Mouse (Mus musculus) heart, adult 8-10 months (tissue): ENCODE results near the gene Cfd. TPM values are rescaled to one million over a fixed set of nuclear protein-coding genes. Genes with fewer than 3 reads are reported as not detected.

Experiments used
- DNase-seq: peaks from one replicate; pipeline ENCODE4 v3.0.0; 2022; ENCODE audit warnings: low spot score
- total RNA-seq, 4 experiments: library from RNA; stranded (reverse); gene quantifications; 2 replicates each; pipeline ENCODE4 v1.2.4; 2022

Gene Cfd
- total RNA-seq, 4 experiments from 2014 or later: 12.7 to 46.8 (median 17.8) TPM

DNA sequence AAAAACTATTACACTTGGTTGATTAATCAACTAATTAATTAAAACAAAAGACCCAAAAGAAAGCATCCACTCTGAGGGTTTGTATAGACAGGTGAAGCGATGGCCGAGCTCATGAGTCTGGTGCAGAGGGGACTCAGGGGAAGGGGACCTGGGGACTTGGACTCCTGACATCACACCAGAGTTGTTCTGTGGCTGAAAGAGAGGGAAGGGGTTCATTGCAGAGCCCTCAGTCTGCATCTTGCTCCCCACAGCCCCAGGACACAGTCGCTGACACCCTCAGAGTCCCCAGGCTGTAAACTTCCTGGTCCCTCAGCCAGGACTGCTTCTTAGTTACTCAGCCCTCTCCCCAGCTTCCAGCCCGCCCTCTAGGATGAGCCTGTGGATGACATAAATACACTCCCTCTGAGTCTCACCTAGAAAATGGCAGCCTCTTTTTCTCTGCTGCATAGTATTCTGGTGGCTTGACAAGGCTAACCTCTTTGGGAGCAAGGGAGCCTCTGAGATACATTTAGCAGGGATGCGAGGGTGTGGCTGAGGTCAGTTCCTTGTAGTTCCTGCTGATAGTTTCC lies 27.0 kb downstream of the Cfd start:
- no peak for DNase-seq

DNA sequence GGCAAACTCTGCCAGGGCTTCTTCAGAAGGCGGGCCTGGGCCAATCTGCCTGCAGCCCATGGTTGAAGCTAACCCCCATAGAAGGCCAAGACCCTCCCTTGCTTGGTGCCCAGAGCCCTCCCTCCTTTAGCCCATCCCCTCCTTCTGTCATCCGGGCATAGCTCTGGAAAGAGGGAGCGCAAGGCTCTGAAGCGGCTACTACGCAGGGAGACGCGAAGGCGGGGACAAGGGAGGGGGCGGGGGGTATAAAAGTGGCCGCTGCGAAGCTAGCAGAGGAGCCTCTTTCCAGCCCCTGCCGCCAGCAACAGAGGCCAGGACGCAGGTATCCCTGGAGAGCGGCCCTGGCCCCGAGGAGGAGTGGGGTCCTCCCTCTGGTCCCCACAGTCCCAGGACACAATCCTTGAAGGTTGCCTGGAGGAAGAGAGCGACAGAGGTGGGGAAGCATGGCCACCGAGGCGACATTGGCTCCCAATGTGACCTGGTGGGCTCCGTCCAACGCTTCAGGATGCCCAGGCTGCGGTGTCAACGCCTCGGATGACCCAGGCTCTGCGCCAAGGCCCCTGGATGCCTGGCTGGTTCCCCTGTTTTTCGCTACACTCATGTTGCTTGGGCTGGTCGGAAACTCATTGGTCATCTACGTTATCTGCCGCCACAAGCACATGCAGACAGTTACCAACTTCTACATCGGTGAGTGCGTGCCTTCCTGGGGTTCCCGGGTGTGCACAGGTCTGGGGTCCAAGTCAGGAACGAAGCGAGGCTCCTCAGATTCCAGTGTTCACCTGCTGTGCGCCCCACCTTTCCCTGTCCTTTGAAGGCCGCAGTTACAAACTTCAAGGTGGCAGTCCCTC lies 27.8 kb downstream of the Cfd start:
- DNase-seq: no peak

DNA sequence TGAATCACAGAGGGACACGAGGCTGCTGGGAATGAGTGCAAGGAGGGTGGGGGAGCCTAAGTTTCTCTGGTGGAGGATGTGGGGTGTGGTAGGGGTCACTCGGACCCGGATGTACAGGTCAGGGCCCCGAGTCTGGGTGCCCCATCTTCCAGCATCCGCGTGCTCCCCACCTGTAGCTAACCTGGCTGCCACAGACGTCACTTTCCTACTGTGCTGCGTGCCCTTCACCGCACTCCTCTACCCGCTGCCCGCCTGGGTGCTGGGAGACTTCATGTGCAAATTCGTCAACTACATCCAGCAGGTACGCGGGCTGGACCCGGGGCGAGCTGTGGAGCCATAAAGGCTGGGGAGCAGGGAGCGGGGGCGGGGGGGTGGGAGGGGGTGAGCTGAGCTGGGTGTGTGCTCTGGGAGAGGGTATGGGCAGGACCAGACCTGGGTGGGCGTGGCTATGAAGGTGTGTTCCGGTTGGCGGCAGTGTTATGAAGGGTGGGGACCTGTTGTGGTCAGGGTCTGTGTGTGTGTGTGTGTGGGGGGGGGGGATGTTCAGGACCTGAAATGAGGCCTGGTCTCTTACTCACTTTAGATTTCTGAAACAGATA lies 28.7 kb downstream of the Cfd start:
- no peak for DNase-seq

DNA sequence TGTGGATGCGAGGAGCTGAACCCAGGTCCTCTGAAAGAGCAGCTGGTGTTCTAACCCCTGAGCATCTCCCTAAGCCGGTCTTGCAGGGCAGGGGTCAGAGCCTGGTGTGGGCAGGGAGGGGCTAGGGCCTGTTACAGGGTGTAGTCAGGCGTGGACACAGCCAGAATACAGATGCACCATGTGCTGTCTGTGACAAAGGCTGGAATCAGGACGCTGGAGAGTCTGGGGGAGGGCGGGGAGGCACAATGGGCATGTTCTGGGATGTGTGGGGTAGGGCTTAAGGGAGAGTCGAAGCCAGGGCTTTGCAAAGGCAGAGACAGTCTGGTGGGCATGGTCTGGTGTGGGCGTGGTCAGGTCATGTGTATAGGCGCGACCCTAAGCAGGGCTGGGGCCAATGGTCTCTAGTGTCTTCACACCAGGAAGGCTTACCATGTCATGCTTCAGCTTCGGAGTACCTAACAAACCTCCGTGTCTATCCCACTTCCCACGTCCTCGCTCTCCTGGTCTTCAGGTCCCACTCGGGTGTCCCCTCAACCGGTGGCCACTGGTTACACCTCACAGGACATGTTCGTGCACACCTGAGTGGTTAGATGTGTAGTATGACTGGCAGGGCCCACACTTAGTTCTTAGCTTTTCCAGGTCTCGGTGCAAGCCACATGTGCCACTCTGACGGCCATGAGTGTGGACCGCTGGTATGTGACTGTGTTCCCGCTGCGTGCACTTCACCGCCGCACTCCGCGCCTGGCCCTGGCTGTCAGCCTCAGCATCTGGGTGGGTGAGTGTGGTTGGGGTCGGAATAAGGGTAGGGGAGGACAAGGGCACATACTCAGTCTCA lies 29.6 kb downstream of the Cfd start:
- no peak for DNase-seq

DNA sequence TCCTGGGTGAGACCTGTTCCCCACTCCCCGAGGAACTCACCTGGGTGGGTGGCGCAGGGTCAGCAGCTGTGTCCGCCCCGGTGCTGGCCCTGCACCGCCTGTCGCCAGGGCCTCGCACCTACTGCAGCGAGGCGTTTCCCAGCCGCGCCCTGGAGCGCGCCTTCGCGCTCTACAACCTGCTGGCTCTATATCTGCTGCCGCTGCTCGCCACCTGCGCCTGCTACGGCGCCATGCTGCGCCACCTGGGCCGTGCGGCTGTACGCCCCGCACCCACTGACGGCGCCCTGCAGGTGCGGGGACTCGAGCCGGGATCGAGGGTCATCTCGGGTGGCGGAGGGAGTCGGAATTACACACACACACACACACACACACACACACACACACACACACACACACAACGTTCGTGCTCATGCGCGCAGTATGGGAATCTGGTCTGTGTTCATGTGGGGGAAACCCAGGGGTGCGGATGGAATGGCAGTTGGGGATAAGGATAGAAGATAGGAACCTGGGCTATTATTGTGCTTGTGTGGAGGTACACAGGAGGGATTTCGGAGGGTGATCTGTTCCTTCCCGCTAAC lies 30.4 kb downstream of the Cfd start, which contains the start of gene R3hdm4:
R3hdm4 (minus strand) TSS at position 251 of the 578 bp plus-strand sequence.
- no peak for DNase-seq

DNA sequence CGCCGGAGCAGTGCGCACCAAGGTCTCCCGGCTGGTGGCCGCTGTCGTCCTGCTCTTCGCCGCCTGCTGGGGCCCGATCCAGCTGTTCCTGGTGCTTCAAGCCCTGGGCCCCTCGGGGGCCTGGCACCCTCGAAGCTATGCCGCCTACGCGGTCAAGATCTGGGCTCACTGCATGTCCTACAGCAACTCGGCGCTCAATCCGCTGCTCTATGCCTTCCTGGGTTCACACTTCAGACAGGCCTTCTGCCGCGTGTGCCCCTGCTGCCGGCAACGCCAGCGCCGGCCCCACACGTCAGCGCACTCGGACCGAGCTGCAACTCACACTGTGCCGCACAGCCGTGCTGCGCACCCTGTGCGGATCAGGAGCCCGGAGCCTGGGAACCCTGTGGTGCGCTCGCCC lies 30.9 kb downstream of the Cfd start:
- DNase-seq: no peak

DNA sequence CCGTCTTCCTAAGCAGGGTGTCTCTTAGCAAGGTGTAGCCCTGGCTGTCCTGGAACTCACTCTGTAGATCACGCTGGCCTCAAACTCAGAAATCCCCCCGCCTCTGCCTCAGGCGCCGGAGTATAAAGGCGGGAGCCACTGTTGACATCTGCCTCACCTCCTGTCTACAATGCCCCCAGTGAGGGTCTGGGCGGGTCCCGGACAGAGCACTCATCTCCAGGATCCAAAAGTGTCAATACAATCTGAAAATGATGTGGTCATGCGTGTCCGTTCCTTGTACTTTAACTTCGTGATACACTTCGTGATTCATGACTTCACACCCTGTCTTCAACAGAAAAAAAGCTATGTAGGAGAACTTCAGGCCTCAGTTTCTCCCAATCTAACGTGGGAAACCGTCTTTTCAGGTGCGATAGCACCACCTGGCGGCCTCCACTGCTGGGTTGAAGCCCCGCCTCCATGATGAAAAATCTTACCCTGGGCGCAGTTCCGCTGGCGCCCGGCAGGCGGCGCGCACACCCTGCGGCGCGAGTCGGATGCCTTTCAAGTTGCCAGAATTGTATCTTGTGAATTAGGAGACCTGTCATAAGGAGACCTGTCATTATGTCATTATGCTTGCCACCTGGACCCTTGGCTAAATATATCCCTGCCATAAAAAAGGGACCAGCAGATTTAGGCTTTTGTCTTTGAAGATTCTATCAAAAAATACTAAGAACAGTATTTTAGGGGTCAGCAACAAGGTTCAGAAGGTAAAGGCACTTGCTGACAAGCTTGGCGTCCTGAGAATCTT lies 34.5 kb downstream of the Cfd start:
- DNase-seq: peak; percentile 96

DNA sequence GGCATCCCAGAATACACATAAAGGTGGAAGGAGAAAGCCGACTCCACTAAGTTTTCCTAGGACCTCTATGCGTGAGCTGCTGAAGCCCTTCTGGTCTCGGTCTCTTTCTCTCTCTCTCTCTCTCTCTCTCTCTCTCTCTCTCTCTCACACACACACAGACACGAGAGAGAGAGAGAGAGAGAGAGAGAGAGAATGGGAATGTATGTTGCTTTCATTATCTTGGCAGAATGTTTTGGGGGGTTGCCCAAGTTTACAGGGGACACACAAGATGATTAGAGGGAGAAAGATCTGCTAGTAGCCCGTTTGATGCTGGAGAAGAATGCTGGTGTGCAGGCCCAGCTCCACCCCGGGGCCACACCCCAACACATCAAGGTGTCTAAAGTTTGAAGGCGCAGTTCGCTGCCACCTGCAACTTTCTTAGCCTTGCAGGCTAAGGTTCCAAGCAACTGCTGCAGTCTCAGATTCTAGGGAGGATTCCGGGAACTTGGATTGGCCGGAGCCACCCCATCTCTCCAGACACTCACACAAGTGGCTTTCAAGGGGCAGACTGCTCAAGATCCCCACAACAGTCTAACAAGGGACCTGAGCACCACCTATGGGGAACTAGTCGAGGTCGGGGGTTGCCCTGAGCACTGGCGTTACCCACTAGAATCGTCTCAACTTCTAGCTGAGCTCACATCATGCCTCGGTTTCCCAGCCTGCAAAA lies 35.3 kb downstream of the Cfd start:
- DNase-seq: no peak

DNA sequence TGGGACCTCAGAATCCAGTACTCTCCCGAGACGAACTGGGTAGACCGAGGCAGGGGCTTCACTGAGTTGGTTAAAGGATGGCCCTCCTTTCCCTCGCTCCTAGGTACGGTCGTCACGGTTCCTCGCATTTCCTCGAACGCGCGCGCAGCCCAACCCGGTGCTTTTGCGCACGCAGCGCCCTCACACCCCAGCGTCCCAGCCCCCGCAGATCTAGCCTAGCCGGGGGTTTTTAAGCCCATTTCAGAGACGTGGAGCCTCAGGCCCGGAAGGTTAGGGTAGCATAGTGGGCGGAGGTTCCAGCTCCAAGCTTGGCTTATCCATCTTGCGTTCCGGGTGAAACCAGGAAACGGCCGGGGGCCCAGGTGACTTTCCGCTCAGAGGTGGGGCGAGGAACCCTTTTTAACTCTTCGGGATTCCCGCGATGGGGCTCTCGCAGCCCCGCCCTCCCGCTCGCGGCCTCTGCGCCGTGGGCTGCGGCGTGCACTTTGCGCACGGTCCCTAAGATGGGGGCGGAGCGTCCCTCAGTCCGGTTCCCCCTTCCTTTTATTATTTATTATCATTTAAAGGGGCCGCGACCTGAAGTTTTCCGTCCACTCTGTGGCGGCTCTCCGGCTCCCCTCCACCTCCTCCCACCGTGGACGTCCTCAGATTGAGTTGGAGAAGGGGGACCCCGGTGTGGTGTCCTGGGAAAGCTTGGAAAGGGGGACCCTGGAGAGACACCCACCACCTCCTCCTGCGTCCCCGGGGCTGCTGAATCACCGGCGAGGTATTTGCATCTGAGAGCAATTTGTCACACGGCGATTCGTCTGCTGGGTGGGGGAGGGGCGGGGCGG lies 36.1 kb downstream of the Cfd start, which contains the start of gene Arid3a:
Arid3a (plus strand) TSS at position 553 of the 833 bp plus-strand sequence.
- DNase-seq: peak; percentile 90

DNA sequence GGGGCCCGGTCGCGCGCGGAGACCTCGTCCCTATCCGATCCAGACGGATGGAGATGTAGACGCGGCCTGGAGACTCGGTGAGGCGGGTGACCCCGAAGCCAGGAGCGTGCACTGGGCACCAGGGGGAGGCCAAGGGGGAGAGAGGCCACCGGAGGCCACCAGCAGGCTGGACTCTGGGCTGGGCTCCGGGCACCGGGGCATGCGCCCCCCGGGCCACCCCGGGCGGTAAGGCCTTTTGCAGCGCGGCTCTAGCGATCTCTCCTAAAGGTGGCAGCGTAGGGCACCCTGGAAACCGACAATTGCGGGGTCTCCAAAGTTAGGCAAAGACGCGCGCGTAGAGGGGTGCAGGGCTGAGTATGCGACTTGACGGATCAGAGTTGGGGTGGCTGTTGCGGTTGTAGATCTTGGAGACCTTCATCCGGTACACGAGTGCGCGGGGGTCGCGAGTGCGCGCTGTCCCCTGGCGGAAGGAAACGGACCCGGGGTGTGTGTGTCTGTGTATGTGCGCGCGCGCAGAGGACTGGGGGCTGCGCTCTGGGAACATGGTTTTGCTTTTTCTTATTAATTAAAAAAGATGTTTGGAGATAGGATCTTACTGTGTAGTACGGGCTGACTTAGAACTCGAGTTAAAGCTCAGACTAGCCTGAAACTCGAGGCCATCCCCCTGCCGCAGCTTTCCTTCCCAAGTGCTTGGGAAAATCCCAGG lies 36.8 kb downstream of the Cfd start:
- DNase-seq: no peak

DNA sequence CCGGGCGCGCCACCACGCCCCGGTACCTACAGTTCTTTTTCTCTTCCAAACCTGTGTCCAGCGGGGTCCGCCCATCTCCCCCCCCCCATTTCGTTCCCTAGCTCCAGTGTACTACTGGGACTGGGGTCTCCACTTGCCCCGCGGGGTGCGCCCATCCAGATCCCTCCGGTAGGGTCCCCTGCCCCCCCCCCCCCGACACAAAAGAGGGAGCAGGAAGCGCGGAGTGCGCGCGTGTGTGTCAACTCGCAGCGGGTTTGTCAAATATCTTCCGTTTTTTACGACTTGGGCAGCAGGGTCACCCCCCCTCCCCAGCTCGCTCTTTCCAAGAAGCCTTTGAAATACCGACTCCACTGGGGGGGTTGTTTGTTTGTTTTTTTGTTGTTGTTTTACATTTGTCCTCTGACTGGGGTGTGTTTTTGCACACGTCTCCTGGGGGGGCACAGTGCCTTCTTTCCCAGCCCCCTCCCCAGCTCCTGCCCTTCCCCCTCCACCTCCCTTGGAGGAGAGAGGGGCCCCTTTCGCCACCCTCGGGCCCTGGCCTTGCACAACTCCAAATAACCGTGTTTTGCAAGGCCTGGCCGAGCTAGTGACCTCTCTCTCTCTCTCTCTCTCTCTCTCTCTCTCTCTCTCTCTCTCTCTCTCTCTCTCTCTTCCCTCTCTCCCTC lies 37.5 kb downstream of the Cfd start:
- no peak for DNase-seq

DNA sequence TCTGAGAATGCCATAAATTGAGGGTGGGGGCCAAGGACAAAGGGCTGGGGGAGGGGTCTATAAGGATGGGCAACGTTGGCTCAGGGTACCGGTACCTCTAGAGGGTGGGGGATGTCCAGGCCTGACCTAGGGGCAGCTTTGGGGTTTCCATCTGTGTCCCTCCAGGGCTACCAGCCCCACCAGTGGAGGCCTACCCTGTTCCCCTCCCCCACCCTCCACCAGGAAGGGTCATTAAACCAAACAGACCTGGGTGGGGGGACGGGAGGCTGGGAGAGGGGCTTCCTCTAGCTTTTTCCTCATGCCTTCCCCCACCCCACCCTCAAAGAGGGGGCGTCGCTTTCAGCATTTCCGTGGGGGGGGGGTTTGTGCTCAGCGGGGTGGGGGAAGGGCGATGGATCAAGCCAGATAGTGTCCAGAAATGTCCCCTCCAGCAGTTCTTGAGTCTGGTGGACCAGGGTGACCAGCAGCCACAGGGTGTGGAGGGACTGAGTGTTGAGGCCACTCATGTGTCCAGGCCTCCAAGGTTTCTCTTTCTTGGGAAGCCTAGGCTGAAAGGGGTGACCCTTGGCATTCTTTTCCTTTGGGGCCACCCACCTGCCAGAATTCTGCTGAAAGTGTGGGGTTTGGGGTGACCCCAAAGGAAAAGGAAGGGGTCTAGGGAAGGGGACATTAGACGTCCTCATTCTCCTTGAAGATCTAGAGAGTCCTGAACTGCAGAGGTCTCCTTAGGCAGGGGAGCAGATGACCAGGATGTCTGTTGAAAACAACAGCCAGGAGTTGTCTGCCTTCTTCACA lies 38.5 kb downstream of the Cfd start:
- no peak for DNase-seq

DNA sequence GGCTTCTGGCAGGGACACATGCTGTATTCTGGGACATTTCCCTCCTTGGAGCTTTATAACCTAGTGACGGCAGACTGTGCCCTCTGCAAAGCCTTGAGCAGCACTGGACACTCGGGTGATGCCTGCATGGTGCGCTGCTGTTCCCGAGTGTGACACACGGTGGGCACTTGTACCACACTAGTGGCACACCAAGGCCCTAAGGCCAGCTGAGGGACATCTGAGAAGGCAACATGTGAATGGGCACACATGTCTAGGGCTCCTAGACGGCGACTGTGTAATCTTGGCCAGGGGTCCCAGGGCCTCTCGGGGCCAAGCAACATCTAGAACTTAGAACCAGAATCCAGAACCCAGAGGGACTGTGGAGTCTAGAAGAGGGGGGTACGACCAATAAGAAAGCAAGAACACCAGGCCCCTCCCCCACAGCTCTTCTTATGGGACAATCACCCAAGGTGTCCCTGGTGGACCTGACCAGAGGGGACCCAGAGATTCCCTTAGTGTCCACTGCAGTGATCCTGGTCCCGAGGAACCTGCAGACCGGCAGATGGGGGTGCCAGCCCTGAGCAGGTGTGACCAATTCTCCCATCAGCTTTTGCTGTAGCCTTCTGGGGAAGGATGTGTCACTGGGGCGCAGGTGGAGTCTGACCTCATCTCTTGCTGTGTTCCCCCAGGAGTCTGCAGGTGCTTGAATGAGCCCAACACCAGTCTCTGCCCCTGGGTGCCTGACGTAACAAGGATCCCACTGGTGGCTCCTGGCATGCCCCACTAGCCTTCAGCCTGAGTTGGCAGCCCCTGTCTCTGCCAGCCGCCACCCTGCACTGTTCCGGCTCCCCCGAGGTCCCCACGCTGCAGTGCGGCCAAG lies 39.5 kb downstream of the Cfd start:
- no peak for DNase-seq

DNA sequence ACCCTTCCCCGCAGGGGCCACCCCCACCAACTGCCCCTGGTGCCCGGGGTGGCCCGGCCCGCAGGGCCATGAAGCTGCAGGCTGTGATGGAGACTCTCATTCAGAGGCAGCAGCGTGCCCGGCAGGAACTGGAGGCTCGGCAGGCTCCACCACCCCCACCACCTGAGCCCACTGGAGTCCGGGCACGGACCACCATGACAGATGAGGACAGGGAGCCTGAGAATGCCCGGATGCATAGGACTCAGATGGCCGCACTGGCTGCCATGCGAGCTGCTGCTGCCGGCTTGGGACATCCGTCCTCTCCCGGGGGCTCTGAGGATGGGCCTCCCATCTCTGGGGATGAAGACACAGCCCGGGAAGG lies 40.2 kb downstream of the Cfd start:
- no peak for DNase-seq

DNA sequence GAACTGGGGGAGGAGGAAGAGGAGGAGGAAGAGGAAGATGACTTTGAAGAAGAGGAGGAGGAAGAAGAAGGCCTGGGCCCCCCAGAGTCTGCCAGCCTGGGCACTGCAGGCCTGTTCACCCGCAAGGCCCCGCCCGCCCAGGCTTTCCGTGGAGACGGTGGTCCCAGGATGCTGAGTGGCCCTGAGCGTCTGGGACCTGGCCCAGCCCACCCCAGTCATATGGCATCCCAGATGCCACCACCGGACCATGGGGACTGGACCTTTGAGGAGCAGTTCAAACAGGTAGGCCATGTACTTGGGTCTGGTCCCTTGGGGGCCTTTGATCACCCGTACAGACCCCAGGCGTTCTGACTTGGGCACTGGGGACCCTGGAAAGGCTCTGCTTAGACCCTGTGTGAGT lies 41.1 kb downstream of the Cfd start:
- DNase-seq: no peak

DNA sequence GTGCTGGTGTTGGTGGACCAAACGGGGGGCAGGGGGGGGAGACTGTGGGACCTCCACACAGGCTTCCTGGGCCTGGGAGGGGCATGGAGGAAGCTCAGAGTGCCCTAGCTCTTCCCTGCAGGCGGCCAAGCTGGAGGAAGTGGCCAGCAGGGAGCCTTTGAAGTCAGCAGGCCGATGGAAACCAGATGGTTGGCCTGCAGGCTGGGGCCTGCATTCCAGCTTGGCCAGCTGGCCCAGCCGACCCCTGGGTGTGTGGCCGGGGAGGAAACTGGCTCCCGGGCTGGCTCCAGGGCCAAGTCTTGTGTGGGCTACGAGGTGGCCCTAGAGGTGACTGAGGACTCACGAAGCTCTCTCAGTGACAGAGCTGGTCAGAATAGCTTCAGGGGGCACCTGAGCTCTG lies 42.1 kb downstream of the Cfd start:
- DNase-seq: peak; percentile 65
